Mouse (Mus musculus) cerebellum, postnatal 10 days (tissue): Measurements from ENCODE around the gene Phf13.

Experiments used
- DNase-seq, 2 experiments: peaks; one replicate each; pipeline ENCODE4 v3.0.0; 2021; ENCODE audit warnings: mixed read lengths in 2 of 2

Phf13 gene

DNA sequence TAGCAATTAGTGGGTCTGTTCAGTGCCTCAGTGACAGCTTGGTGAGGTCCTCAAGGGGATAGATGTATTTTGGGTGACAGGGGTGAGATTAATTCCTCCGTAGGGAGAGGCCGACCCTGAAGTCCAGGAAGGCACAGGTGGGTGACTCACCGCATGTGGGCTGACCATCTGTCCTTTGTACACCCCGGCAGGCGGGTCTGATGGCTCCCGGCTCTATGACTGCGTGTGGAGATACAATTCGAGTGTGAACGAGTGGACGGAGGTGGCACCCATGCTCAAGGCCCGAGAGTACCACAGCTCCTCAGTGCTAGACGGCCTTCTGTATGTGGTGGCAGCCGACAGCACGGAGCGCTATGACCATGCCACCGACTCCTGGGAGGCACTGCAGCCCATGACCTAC lies 16.1 kb upstream of the Phf13 start:
- no peak for DNase-seq

DNA sequence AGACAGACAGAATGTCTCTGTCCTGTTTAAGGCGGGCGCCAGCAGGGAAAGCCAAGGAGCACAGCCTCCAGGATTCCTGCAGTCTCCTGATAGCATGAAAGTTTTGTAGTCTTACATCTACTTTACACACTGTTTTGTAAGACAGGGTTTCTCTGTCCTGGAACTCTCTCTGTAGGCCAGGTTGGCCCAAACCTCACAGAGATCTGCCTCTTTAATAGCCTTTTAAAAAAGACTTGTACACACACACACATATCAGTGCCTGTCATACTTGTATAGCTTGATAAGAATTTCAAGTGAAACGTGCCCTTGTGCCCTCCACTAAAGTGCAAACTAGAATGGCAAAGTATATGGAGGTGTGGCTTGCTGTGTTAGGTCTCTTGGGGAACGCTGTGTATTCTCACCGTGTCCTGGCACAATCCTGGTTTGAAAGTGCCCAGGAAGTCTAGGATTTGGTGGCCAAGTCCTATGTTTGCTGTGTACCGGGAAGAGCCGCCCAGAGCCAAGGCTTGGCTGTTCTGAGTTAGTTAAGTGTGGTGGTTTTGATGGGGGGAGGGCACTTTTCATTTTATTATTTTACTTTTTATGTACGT lies 15.2 kb upstream of the Phf13 start:
- no peak for DNase-seq

DNA sequence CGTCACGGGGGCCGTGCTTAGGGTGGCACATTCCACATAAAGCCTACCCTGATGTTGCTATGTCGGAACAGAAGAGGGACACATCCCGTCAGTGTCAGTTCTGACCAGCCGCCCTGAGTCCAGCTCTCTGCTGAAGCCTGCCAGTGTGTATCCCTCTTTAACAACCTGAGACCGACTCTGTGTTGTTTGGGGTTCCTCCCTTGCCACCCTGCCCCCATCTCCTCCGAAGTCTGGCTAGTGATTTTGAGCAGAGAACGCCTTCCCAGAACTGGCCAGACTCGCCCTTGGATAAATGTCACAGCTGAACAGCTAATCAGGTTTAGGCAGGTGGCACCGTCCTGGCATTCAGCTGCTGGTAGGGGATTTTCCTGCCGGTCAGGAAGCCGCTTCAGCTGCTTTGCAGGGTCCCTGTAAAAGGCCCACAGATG lies 14.7 kb upstream of the Phf13 start:
- peak; percentile 54 to 66 for DNase-seq

DNA sequence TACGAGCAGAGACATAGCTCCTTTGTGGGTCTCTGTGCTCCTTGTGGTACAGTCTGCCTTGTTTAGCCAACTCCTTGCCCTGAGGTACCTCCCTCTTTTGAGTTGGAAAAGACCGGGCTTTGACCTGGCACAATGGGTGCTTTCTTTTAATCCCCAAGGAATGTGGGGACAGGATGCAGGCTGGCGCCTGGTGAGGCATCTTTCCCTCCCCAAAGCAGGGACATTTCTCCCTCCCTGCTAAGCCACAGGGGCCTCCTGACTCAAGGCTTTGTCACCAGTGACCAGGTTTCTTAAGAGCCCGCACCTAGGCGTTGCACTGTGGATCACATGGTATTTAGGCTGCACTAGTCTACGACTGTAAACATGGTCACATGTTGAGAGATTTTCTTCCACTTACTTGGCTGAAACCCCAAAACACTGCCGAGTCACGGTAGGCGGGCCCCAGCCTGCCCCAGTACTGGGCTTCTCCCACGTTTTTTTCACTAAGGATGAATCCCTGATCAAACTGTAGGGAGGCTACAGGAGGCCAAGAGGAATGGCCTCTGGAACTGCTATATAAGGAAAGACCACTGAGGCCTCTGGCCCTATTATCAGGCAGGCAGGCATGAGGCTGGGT lies 14.1 kb upstream of the Phf13 start:
- no peak for DNase-seq

DNA sequence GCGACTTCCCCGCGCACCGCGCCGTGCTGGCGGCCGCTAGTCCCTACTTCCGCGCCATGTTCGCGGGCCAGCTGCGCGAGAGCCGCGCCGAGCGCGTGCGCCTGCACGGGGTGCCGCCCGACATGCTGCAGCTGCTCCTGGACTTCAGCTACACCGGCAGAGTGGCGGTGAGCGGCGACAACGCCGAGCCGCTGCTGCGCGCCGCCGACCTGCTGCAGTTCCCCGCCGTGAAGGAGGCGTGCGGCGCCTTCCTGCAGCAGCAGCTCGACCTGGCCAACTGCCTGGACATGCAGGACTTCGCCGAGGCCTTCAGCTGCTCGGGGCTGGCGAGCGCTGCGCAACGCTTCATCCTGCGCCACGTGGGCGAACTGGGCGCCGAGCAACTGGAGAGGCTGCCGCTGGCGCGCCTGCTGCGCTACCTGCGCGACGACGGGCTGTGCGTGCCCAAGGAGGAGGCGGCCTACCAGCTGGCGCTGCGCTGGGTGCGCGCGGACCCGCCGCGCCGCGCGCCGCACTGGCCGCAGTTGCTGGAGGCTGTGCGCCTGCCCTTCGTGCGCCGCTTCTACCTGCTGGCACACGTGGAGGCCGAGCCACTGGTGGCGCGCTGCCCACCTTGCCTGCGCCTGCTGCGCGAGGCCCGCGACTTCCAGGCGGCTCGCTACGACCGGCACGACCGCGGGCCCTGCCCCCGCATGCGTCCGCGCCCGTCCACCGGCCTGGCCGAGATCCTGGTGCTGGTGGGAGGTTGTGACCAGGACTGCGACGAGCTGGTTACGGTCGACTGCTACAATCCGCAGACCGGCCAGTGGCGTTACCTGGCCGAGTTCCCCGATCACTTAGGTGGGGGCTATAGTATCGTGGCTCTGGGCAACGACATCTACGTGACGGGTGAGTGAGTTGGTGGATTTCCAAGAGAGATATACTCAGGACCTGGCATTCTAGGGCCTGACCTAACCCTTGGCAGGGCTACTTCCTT lies 13.3 kb upstream of the Phf13 start:
- DNase-seq = peak; percentile 83 to 84

DNA sequence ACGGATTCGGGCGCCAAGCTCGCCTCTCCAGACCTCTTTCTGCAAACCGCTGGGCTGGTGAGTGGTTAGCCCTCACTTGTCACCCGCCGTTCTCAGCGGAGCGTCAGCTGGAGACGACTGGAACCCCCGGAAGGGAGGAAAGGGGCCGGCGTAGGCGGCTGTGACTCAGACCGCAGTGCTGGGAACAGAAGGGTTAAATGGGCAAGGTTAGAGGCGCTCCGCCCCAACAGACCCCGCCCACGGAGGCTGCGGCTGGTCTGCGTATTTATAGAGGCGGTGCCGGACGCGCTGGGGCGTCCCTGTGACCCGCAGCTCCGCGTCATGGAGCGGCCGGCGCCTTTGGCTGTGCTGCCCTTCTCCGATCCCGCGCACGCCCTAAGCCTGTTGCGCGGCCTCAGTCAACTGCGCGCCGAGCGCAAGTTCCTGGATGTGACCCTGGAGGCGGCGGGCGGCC lies 12.6 kb upstream of the Phf13 start, which contains the start of gene Klhl21:
TSS of gene Klhl21 (plus strand) at position 182 of the 454 bp plus-strand sequence.
- peak; percentile 93 to 95 for DNase-seq

DNA sequence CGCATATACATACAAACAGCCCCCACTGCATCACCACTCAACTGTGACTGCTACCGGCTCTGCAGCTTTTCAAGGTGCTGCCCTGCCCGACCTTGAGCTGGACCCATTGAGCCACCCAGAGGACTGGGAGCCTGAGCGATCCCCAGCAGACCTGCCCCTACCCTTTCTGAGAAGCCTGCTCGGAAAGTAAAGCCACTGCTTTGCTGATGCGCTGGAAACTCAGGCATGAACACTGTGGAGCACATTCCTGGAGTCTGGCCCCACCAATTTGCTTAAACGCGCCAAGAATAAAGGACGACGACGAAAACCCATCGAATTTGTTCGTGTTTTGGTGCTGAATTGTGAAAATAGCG lies 12.1 kb upstream of the Phf13 start:
- no peak for DNase-seq

DNA sequence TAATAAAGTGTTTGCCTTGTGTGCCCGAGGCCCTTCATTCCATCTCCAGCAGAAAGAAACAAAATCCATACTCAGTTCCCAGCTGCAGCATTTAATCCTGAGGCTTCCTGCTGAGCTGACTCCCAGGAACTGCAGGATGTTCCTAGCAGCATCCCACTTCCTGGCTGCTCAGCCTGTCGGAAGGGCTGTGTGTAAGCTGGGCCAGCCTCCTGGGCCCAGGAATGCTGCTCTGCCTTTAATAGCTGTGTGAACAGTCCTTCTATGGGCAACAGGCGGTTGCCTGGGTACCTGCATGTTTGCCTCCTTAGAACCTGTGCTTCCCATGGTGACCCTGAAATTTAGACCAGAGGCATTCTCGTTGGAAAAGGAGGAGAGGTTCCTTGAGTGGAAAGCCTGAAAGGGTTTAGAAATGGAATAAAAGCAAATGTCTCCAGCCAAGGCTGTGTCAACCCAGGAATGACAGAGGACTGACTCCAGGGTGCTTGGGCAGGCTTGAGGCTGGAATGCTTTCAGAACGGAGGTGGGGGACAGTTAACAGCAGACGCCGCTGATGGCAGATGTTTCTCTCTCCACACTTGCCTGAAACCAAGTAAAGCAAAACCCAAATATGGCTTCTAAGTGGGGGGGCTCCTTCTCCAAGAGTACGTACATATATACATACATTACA lies 11.6 kb upstream of the Phf13 start:
- no peak for DNase-seq

DNA sequence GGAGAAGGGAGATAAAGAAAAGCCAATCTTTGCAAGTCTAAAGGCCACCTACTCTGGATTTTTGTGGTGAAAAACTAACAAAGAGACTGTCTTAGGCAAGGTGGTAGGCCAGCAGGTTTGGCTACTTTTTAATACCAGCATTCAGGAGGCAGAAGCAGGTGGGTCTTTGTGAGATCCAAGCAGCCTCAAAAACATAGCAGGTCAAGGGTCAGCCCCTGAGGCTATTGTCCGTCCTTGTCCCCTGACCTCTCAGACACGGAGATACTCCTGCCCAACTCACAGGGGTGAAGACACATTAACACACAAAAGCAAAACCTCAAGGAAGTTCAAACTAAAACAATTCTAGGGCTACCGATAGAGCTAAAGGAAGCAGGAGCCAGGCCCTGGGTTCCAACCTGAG lies 10.8 kb upstream of the Phf13 start:
- DNase-seq = no peak

DNA sequence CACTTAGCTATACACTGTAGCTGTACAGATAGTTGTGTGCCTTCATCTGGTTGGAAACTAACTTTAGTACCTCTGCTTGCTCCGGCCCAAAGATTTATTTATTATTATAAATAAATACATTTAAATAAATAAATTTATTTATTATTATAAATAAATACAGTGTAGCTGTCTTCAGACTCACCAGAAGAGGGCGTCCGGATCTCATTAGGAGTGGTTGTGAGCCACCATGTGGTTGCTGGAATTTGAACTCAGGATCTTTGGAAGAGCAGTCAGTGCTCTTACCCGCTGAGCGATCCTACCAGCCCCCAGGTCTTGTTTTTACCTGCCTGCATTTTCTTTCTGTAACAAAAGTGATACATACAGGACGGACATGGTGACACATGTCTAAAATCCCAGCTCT lies 10.1 kb upstream of the Phf13 start:
- DNase-seq = no peak

DNA sequence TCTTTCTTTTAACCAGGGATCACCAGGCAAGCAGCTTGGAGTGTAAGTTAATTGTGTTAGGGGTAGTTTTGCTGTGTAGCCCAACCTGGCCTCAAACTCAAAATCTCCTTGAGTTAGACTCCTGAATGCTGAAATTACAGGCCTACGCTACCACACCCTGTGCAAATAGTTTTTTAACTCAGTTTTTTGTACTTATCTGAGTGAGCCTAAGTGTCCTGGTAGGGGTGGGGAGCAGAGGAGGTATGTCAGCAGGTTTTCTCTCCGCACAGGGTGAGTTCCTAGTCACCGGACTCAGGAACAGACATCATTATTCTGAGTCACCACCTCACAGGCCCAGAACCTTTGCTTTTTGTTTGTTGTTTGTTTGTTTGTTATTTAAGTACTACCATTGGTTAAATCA lies 6.0 kb upstream of the Phf13 start:
- DNase-seq = no peak

DNA sequence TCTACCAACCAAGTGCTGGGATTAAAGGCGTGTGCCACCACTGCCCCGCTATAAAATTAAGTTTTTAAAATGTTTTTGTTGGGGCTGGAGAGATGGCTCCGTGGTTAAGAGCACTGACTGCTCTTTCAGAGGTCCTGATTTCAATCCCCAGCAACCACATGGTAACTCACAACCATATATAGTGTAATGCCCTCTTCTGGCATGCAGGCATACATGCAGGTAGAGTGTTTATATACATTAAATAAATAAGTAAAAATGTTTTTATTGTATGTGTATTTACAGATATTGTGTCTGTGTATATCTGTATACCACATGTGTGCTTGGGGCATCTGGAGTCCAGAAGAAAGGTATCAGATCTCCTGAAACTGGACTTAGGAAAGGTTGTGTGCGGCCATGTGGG lies 5.3 kb upstream of the Phf13 start:
- no peak for DNase-seq

DNA sequence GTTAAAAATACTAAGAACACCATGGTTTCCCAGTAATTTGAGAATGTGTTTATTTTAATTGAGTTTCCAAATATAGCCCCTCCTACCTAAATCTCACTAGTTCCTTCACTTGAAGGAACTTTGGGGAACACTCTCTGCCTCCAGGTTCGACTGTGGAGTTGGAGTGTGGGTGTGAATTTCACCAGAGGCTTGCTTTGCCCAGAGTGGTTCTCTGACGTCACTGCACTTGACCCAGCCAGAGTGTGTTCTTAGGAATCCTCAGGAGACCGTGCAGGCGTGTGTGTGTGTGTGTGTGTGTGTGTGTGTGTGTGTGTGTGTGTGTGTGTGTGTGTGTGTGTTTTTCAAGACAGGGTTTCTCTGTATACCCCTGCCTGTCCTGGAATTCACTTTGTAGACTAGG lies 4.8 kb upstream of the Phf13 start:
- no peak for DNase-seq

DNA sequence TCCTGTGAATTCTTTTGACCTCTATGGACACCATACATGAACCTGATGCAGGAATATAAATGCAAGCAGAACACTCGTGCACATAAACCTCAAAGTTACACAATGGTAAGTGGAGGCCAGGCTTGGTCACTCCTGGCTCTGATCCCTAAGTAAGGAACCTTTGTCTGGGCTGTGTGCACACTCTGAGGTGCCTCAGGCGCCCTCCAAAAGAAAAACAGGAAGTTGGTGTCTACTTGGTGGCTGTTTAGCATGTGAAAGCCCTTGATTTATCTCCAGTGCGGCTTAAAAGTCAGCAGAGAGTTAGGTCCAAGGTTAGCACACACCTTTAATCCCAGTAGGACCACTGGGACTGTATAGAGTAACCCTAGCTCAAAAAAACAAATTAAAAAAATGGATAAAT lies 3.4 kb upstream of the Phf13 start:
- no peak for DNase-seq

DNA sequence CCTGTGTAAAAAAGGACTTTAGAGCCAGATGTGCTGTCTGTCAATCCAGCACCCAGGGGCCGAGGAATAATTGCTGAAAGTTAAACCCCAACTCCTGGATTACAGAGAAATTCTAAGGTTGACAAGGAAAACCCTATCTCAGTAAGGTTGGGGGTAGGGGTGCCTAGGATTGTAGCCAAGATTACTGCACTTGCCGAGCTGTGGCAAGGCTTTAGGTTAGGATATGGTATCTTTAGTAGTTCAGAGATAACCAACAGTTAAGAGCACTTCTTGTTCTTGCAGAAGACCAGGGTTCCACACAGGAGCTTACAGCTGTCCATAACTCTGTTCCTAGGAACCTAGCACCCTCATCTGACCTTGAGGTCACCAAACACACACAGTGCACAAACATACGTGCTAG lies 1.6 kb upstream of the Phf13 start:
- DNase-seq = no peak

DNA sequence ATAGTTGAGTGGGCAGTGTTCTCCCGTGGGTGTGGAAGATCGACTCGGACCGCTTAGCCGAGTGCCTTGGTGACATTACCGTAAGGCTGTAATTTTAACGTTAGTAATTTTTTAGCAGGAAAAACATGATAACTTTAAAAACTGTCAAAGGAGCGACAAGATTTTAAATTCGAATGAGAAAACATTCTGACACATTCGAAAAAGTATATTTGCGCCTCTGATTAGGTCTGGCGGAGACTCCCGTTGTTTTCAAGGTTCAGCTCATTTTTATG lies 829 bp upstream of the Phf13 start:
- no peak for DNase-seq

DNA sequence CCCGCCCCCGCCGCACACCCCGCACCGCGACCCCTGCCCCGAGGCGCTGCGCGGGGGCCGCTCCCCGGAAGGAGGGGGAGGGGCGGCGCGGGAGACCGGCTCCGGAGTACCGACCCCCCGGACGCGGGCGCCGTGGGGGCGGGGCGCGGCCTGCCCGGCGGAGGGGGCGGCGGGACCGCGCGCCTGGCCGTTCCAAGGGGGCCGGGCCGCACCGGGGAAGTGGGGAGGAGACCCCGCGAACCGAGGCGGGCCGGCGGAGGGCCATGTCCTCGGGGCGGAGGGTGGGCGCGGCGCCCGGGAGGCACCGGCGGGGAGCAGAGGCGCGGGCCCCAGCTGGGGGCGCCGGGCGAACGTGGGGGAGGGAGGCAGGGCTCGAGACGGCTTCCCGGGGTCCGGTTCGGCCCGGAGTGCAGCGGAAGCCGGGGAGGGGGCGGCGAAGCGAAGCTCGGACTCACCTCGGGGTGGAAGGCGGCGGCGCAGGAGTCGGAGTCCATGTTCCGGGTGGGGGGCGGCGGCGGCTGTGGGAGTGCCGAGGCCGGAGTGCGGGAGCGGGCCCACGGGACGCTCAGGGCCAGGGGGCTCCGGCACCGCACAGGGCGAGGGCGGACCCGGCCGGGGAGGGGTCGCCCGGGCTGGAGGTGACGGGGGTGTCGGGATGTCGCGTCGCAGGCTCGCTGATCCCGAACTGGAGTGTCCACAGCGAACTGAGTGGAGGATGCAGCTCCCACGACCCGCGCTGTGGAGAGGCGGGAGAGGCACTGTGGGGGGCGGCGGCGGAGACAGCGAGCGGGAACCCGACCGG lies 486 bp downstream of the Phf13 start:
- DNase-seq = peak in 1 of 2 experiments; percentile 72

DNA sequence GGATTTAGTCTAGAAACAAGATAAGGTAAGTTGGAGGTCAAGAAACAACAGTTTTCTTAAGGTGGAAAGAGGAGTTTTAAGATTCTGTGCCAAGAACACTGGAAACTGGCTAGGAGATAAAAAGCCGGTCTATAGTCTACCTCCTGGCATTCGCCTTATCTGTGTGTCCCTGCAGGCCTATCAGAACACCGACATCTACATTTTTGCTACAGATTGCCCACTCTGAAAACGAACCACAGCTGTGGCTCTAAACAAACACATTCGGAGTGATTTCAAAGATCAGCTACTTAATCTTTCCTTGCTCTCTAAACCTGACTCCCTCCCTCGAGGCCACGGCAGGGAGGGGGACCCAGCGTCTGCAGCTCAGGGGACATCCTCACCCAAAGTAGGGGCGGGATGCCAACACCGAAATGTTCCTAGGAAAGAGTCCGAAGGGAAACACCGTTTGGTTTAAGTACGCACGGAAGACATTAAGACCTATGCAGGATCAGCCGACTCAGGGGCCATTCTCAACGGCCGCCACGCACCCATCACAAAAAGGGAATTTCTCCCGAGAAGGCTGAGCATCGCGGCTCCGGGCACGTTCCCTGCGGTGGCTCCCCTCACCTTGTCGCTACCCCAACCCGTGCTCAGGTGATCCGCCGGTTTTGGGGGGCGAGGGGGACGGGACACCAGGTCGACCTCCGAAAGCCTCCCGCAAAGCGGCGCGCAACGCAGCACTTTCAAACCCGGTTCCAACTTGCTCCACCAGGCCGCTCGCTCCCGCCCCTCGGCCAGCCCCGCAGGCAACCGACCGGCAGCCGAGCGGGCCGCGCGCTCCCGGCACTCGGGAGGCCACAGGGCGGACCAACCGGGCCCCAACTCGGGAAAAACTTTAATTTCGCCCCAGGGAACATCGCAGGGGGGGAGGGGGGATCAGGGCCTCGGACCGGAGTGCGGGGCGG lies 1.6 kb downstream of the Phf13 start:
- peak; percentile 61 to 64 for DNase-seq

DNA sequence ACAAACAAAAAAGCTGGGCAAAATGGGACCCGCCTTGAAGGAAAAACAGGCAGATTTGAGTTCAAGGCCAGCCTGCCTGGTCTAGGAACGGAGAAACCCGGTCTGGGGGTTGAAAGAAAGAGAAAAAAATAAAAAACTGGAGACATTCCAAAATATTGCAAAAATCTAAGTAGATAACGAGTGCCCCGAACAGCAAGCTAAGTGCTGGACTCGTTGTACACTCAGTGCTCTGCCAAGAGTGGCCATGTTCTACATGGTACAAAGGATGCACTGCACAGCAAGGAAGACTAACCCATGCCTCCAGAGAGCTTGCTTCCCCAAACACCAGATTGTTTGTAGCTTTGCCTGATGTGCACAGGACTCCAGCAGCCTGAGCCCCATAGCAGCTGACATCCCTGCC lies 3.0 kb downstream of the Phf13 start:
- DNase-seq = no peak

DNA sequence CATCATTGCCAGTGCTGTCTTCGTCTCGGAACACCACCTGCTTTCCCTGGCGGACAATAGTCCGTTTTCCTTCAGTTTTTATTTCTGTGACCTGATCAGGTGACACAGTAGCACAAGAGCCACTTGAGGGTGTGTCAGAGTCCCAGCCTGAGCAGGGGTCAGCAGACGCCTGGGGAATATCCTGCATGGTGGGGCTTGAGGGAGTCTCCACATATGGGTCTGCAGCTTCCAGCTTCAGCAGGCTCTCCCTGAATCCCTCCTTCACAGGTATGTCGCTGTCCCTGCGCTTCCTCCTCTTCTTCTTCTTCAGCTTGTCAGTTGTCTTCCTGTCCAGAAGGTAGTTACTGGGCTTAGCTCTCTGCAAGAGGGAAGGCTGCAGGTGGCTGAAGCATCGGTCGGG lies 4.0 kb downstream of the Phf13 start:
- no peak for DNase-seq

DNA sequence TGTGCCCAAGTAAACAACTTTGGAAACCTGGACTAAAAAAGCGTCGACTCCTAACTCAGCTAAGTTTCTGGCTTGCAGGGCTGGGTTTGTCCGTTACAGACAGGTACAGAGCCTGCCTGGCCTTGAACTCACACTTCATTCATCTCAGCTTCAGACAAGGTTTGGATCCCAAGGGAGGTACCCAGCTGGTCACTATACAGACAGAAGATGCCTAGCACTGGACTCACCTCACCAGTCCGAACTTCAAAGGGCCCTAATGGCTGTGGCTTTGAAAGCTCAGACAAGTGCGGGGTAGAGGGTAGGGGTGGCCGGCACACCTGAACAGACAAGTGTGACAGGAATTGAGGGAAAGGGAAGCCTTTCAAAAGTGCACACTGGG lies 7.0 kb downstream of the Phf13 start:
- no peak for DNase-seq
